Mouse (Mus musculus) limb, embryonic 13.5 days (tissue): Measurements from ENCODE around the gene Hmgn3. TPM values are rescaled to one million over a fixed set of nuclear protein-coding genes. Genes with fewer than 3 reads are reported as not detected.

ENCODE experiments used
- ATAC-seq: fragments of 200-750 bp; cut with Nextera tagmentation; 2 replicates; pipeline ENCODE4 v1.8.0; 2017; ENCODE audit warnings: low read depth, moderate number of reproducible peaks, moderate TSS enrichment; ENCODE audit not compliant: low FRiP score
- H3K27ac ChIP-seq: fragments of 300-500 bp; sonication (generic); 2 replicates; pipeline ENCODE4 v1.5.1; 2015; ENCODE audit warnings: inconsistent platforms, mild to moderate bottlenecking, moderate library complexity
- H3K27me3 ChIP-seq: fragments of 300-500 bp; sonication (generic); 2 replicates; pipeline ENCODE4 v1.6.1; 2015; ENCODE audit warnings: mild to moderate bottlenecking, inconsistent platforms
- H3K36me3 ChIP-seq: fragments of 300-500 bp; sonication (generic); 2 replicates; pipeline ENCODE4 v1.6.1; 2015; ENCODE audit warnings: inconsistent platforms, mild to moderate bottlenecking, moderate library complexity
- H3K4me1 ChIP-seq: fragments of 300-500 bp; sonication (generic); 2 replicates; pipeline ENCODE4 v1.6.1; 2015; ENCODE audit warnings: inconsistent platforms
- H3K4me2 ChIP-seq: fragments of 300-500 bp; sonication (generic); replicated peaks from 2 replicates; pipeline ENCODE4 v1.6.1; 2015; ENCODE audit warnings: inconsistent platforms, mild to moderate bottlenecking, moderate library complexity
- H3K4me3 ChIP-seq: fragments of 300-500 bp; sonication (generic); 2 replicates; pipeline ENCODE4 v1.5.1; 2015; ENCODE audit warnings: moderate library complexity, mild to moderate bottlenecking, inconsistent platforms
- H3K9ac ChIP-seq: fragments of 300-500 bp; sonication (generic); 2 replicates; pipeline ENCODE4 v1.6.1; 2015; ENCODE audit warnings: mild to moderate bottlenecking, inconsistent platforms
- H3K9me3 ChIP-seq: fragments of 300-500 bp; sonication (generic); 2 replicates; pipeline ENCODE4 v1.6.1; 2016; ENCODE audit warnings: inconsistent platforms
- WGBS: fragments of 180-500 bp; shearing (Covaris S2); methylation state at CpG from one replicate; pipeline ENCODE4 v1.1.7; 2015; 5-methylcytosine and 5-hydroxymethylcytosine counted together
- polyA plus RNA-seq: library from polyadenylated mRNA; unstranded; fragments of >200 nt; fragmentation: Nextera tagmentation; extraction: Ambion mirVana; gene quantifications from 2 replicates; pipeline ENCODE4 v1.2.1, GENCODE M21; 2015

Gene Hmgn3
- polyA plus RNA-seq, 1 experiment from 2014 or later: 182 TPM

GRCm38 (mm10) chr9:83115676-83116075 is 30.8 kb downstream of the Hmgn3 start:
- no peaks in the 10 kb centered on the region for H3K9me3 ChIP-seq
- H3K4me3 ChIP-seq: no peak overlapping the region
- WGBS: 93% methylated on average over 2 of the region's 2 CpGs
- no peak for ATAC-seq
- peaks cover 32% of the 10 kb centered on the region for H3K4me1 ChIP-seq
- peaks cover 57% of the 10 kb centered on the region for H3K27me3 ChIP-seq
- H3K36me3 ChIP-seq: peaks cover 7% of the 10 kb centered on the region; the same call in 1 of the 2 replicates
- H3K9ac ChIP-seq: no peak overlapping the region
- no peak overlapping the region for H3K27ac ChIP-seq
- H3K4me2 ChIP-seq: no peak overlapping the region

DNA sequence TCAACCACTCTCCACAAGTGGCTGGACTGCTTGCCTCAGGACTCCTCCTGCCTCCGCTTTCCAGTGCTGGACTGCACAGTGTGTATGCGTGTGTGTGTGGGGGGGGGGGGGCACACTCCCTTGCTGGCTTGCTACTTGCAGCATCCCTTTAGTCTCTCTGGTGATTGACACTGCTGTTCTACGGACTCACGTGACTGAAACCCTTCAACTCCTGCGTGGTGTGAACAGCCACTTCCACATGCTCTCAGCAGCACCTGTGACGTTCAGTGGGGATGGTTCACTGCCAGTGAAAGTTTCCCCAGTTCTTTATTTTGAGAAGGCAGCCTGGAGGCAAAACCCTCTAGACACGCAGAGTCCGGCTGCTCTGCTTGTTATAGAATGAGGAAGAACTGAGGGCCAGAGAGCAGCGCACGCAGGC is 32.7 kb downstream of the Hmgn3 start:
- Histone ChIP-seq H3K4me3 (no peak overlapping the region), H3K36me3 (peaks cover 12% of the 10 kb centered on the region; the same call in 1 of the 2 replicates), H3K9me3 (no peaks in the 10 kb centered on the region), H3K27ac (no peak overlapping the region), H3K4me2 (no peak overlapping the region), H3K9ac (no peak overlapping the region), H3K27me3 (peaks cover 49% of the 10 kb centered on the region), H3K4me1 (peaks cover 36% of the 10 kb centered on the region)
- peak; percentile 55; the same call in 1 of the 2 replicates for ATAC-seq
- WGBS: 75% methylated on average over 10 of the region's 10 CpGs

DNA sequence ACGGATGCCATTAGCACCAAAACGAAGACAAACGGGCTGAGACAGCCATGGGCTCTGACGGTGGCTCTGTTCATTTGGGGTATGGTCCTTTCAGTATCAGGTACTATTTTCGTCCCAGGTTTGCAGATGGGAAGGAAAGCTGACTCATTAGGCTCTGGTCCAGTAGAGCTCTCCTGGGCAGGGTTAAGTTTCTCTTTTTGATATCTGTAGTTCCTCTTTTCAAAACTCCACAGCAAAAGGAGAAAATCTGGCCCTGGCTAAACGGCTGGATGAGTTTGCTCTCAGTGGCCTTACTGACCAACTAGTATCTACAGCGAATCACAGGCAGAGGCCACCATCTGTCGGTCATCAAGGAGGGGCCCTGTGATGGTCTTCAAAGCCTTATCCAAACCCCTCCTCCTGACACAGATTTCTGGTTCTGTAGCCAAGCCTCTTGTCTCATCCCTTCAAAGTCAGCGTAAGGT is 34.1 kb downstream of the Hmgn3 start:
- Histone ChIP-seq H3K27me3 (peaks cover 39% of the 10 kb centered on the region), H3K9me3 (no peaks in the 10 kb centered on the region), H3K4me3 (no peak overlapping the region), H3K36me3 (peaks cover 12% of the 10 kb centered on the region; the same call in 1 of the 2 replicates), H3K9ac (no peak overlapping the region), H3K4me1 (peaks cover 31% of the 10 kb centered on the region), H3K27ac (no peak overlapping the region), H3K4me2 (no peak overlapping the region)
- WGBS: 67% methylated on average over 9 of the region's 9 CpGs
- no peak for ATAC-seq

GRCm38 (mm10) chr9:83111789-83112188 is 34.7 kb downstream of the Hmgn3 start:
- H3K27ac ChIP-seq: no peak overlapping the region
- H3K9ac ChIP-seq: no peak overlapping the region
- peaks cover 12% of the 10 kb centered on the region; the same call in 1 of the 2 replicates for H3K36me3 ChIP-seq
- H3K27me3 ChIP-seq: peaks cover 39% of the 10 kb centered on the region
- H3K4me3 ChIP-seq: no peak overlapping the region
- no peaks in the 10 kb centered on the region for H3K9me3 ChIP-seq
- H3K4me1 ChIP-seq: peaks cover 26% of the 10 kb centered on the region; the same call in 1 of the 2 replicates
- no peak for ATAC-seq
- no peak overlapping the region for H3K4me2 ChIP-seq
- WGBS: 41% methylated on average over 3 of the region's 3 CpGs

GRCm38 (mm10) chr9:83111117-83111686 is 35.3 kb downstream of the Hmgn3 start:
- H3K36me3 ChIP-seq: peaks cover 12% of the 10 kb centered on the region; the same call in 1 of the 2 replicates
- H3K4me2 ChIP-seq: no peak overlapping the region
- H3K9me3 ChIP-seq: no peaks in the 10 kb centered on the region
- 87% methylated on average over 9 of the region's 9 CpGs for WGBS
- ATAC-seq: no peak
- H3K4me1 ChIP-seq: peaks cover 20% of the 10 kb centered on the region; the same call in 1 of the 2 replicates
- H3K27me3 ChIP-seq: peaks cover 37% of the 10 kb centered on the region
- no peak overlapping the region for H3K4me3 ChIP-seq
- H3K27ac ChIP-seq: no peak overlapping the region
- no peak overlapping the region for H3K9ac ChIP-seq

DNA sequence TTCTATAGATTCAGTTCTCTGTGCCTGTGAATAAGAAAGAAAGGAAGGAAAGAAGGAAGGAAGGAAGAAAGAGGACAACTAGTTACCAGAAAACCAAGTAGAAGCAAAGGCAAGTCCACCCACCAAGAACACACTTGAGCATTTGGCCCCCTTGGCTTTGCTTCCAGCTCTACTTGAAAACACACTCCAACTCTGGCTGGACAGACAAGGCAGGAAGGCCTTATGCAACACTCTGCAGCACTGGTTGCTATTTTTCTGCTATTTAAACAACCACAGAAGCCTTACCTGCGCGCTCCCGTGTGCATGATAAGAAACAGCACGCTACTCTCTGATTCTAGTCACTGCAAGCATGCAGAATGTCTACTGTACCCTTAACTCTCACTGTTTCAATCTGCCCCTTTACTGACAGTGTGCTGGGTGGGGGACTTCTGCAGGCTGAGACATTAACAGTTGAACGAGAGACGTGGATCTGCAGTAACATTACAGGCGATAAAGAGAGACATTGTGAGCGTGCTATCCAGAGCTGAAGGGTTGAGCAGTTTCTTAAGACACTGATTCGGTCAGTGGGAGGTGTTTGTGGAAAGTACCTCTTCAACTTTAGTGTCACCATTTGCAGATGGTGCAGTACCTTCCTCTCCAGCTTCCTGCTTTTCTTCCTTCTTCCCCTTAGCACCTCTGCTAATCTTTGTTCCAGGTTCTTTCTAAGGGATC is 35.9 kb downstream of the Hmgn3 start:
- Histone ChIP-seq H3K4me3 (no peak overlapping the region), H3K4me1 (peaks cover 20% of the 10 kb centered on the region; the same call in 1 of the 2 replicates), H3K27me3 (peaks cover 31% of the 10 kb centered on the region), H3K9me3 (no peaks in the 10 kb centered on the region), H3K9ac (no peak overlapping the region), H3K36me3 (peaks cover 16% of the 10 kb centered on the region; the same call in 1 of the 2 replicates), H3K4me2 (no peak overlapping the region), H3K27ac (no peak overlapping the region)
- ATAC-seq: no peak
- 93% methylated on average over 9 of the region's 9 CpGs for WGBS

DNA sequence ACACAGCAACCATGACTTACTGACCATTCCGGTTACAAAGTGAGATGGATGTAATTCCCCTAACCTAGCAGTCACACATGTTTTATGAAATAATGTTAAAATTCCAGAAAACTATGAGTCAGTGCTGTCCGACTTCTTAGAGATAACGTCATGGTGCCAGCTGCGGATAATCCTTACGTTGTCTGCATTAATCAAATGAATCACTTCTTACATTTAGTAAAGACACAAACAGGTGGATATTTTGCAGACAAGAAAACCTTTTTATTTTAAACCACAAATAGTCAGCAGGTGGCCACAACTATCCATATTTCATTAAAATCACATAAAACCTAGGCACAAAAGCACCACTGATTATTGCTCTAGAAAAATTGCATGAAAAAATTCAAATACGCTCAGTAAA is 36.8 kb downstream of the Hmgn3 start:
- no peak overlapping the region for H3K4me2 ChIP-seq
- H3K9ac ChIP-seq: no peak overlapping the region
- no peaks in the 10 kb centered on the region for H3K9me3 ChIP-seq
- no peak overlapping the region for H3K27ac ChIP-seq
- peaks cover 16% of the 10 kb centered on the region; the same call in 1 of the 2 replicates for H3K36me3 ChIP-seq
- H3K4me1 ChIP-seq: peaks cover 20% of the 10 kb centered on the region; the same call in 1 of the 2 replicates
- WGBS: 86% methylated on average over 6 of the region's 6 CpGs
- peaks cover 24% of the 10 kb centered on the region for H3K27me3 ChIP-seq
- no peak overlapping the region for H3K4me3 ChIP-seq
- no peak for ATAC-seq

GRCm38 (mm10) chr9:83108821-83109220 is 37.7 kb downstream of the Hmgn3 start:
- Histone ChIP-seq H3K27me3 (peaks cover 16% of the 10 kb centered on the region), H3K27ac (peak overlapping the region; percentile 15; the same call in 1 of the 2 replicates), H3K4me3 (no peak overlapping the region), H3K9me3 (no peaks in the 10 kb centered on the region), H3K4me2 (no peak overlapping the region), H3K9ac (no peak overlapping the region), H3K4me1 (0 out of 2 replicates have a peak, but pooled peaks cover 17% of the 10 kb centered on the region), H3K36me3 (peaks cover 16% of the 10 kb centered on the region; the same call in 1 of the 2 replicates)
- ATAC-seq: no peak
- WGBS: 39% methylated on average over 3 of the region's 3 CpGs

GRCm38 (mm10) chr9:83103785-83104184 is 42.7 kb downstream of the Hmgn3 start:
- Histone ChIP-seq H3K4me3 (no peak overlapping the region), H3K36me3 (peaks cover 5% of the 10 kb centered on the region; the same call in 1 of the 2 replicates), H3K4me1 (0 out of 2 replicates have a peak, but pooled peaks cover 3% of the 10 kb centered on the region), H3K27ac (no peak overlapping the region), H3K9me3 (no peaks in the 10 kb centered on the region), H3K4me2 (no peak overlapping the region), H3K9ac (no peak overlapping the region), H3K27me3 (no peaks in the 10 kb centered on the region)
- no peak for ATAC-seq
- 86% methylated on average over 3 of the region's 3 CpGs for WGBS

- H3K4me1 ChIP-seq: peaks cover 8% of the 10 kb centered on the region
- peaks cover 5% of the 10 kb centered on the region; the same call in 1 of the 2 replicates for H3K36me3 ChIP-seq
- H3K27me3 ChIP-seq: no peaks in the 10 kb centered on the region
- no peak for ATAC-seq
- WGBS: 89% methylated on average over 3 of the region's 3 CpGs
- H3K4me3 ChIP-seq: no peak overlapping the region
- no peak overlapping the region for H3K9ac ChIP-seq
- H3K27ac ChIP-seq: no peak overlapping the region
- no peak overlapping the region for H3K4me2 ChIP-seq
- H3K9me3 ChIP-seq: no peaks in the 10 kb centered on the region
Observed at GRCm38 (mm10) chr9:83101691-83102090, 44.8 kb downstream of the Hmgn3 start.

GRCm38 (mm10) chr9:83100786-83101185 is 45.7 kb downstream of the Hmgn3 start:
- peaks cover 8% of the 10 kb centered on the region for H3K4me1 ChIP-seq
- H3K36me3 ChIP-seq: no peaks in the 10 kb centered on the region; the same call in 1 of the 2 replicates
- no peaks in the 10 kb centered on the region for H3K9me3 ChIP-seq
- no peaks in the 10 kb centered on the region for H3K27me3 ChIP-seq
- H3K4me2 ChIP-seq: no peak overlapping the region
- H3K9ac ChIP-seq: no peak overlapping the region
- H3K4me3 ChIP-seq: no peak overlapping the region
- 68% methylated on average over 3 of the region's 3 CpGs for WGBS
- no peak overlapping the region for H3K27ac ChIP-seq
- ATAC-seq: no peak

- Histone ChIP-seq H3K4me2 (no peak overlapping the region), H3K27me3 (no peaks in the 10 kb centered on the region), H3K9ac (no peak overlapping the region), H3K4me1 (peaks cover 8% of the 10 kb centered on the region), H3K9me3 (no peaks in the 10 kb centered on the region), H3K4me3 (no peak overlapping the region), H3K27ac (no peak overlapping the region), H3K36me3 (no peaks in the 10 kb centered on the region)
- 66% methylated on average over 12 of the region's 12 CpGs for WGBS
- ATAC-seq: no peak
Observed at GRCm38 (mm10) chr9:83098652-83099307, 47.7 kb downstream of the Hmgn3 start.
